ENCODE assay signal across 8 mouse cellular contexts in genomic region chr14:31323849-31324792, GRCm38 (mm10). TPM values are rescaled to one million over a fixed set of nuclear protein-coding genes. Genes with fewer than 3 reads are reported as not detected.
DNase-seq lines count a peak whose midpoint lies in the region; ATAC-seq and TF ChIP-seq lines count a peak whose summit lies in the region.

Gene Dnah1, minus strand, starts transcription at chr14:31323896.

- peak within 1 kb of the TSS; percentile 50 for H3K9ac ChIP-seq in forebrain, embryonic 14.5 days (ENCODE audit: low read length)
- peak within 1 kb of the TSS; percentile 50 for H3K9ac ChIP-seq in hindbrain, embryonic 11.5 days (ENCODE audit: low read depth, low read length)
- peak within 1 kb of the TSS; percentile 54 for H3K9ac ChIP-seq in limb, embryonic 13.5 days
- H3K9ac ChIP-seq in midbrain, embryonic 12.5 days (replicated peaks), result peak within 1 kb of the TSS; percentile 34; the same call in 1 of the 2 replicates

- peak within 1 kb of the TSS; percentile 51 for H3K4me2 ChIP-seq in forebrain, embryonic 14.5 days (ENCODE audit: low read length)
- H3K4me2 ChIP-seq in hindbrain, embryonic 11.5 days (replicated peaks; ENCODE audit: low read depth, low read length), result peak within 1 kb of the TSS; percentile 49
- H3K4me2 ChIP-seq in limb, embryonic 13.5 days (replicated peaks), result peak within 1 kb of the TSS; percentile 65
- peak within 1 kb of the TSS; percentile 55 for H3K4me2 ChIP-seq in midbrain, embryonic 12.5 days (replicated peaks)

- no peak for TF ChIP-seq CTCF in E14TG2a.4 (conservative IDR thresholded peaks at IDR 0.05; ENCODE audit: low read length)

- H3K4me1 ChIP-seq in E14TG2a.4 (replicated peaks; ENCODE audit: low read depth, low read length), result peaks cover 24% of the 10 kb centered on the region
- H3K4me1 ChIP-seq in forebrain, embryonic 14.5 days (ENCODE audit: control insufficient read depth, insufficient read depth, low read length), result no peaks in the 10 kb centered on the region
- H3K4me1 ChIP-seq in hindbrain, embryonic 11.5 days (replicated peaks; ENCODE audit: control insufficient read depth, insufficient read depth, low read length), result no peaks in the 10 kb centered on the region
- H3K4me1 ChIP-seq in limb, embryonic 13.5 days, result peaks cover 13% of the 10 kb centered on the region; the same call in 1 of the 2 replicates
- H3K4me1 ChIP-seq in midbrain, embryonic 12.5 days, result peaks cover 7% of the 10 kb centered on the region

- H3K36me3 ChIP-seq in E14TG2a.4 (ENCODE audit: insufficient read depth, low read length), result no peaks in the 10 kb centered on the region
- H3K36me3 ChIP-seq in forebrain, embryonic 14.5 days (ENCODE audit: control insufficient read depth, insufficient read depth, low read length), result no peaks in the 10 kb centered on the region
- H3K36me3 ChIP-seq in hindbrain, embryonic 11.5 days (ENCODE audit: control insufficient read depth, insufficient read depth, low read length), result no peaks in the 10 kb centered on the region
- H3K36me3 ChIP-seq in limb, embryonic 13.5 days, result no peaks in the 10 kb centered on the region
- no peaks in the 10 kb centered on the region for H3K36me3 ChIP-seq in midbrain, embryonic 12.5 days

- DNase-seq in adrenal gland, postnatal 14 days, result peak; percentile 72
- peak; percentile 41 for DNase-seq in forebrain, embryonic 14.5 days (ENCODE audit: low spot score)
- peak; percentile 65 for DNase-seq in hindbrain, embryonic 11.5 days (ENCODE audit: low spot score)
- DNase-seq in spleen, postnatal 36 days (ENCODE audit: low spot score in 2 of 2), result peak; percentile 81 to 83
- no peak for DNase-seq in left cerebral cortex, postnatal 36 days (ENCODE audit: low spot score in 2 of 2)

- peak within 1 kb of the TSS; percentile 58 for H3K4me3 ChIP-seq in E14TG2a.4 (replicated peaks; ENCODE audit: low read length)
- H3K4me3 ChIP-seq in forebrain, embryonic 14.5 days (ENCODE audit: low read depth, low read length), result peak within 1 kb of the TSS; percentile 21
- peak within 1 kb of the TSS; percentile 28 for H3K4me3 ChIP-seq in hindbrain, embryonic 11.5 days (ENCODE audit: low read depth, low read length)
- peak within 1 kb of the TSS; percentile 42 for H3K4me3 ChIP-seq in limb, embryonic 13.5 days
- H3K4me3 ChIP-seq in midbrain, embryonic 12.5 days, result peak within 1 kb of the TSS; percentile 36

- H3K27me3 ChIP-seq in E14TG2a.4 (ENCODE audit: insufficient read depth, low read length), result peaks cover 25% of the 10 kb centered on the region; the same call in 1 of the 2 replicates
- no peaks in the 10 kb centered on the region for H3K27me3 ChIP-seq in forebrain, embryonic 14.5 days (replicated peaks; ENCODE audit: control insufficient read depth, insufficient read depth, low read length)
- no peaks in the 10 kb centered on the region for H3K27me3 ChIP-seq in hindbrain, embryonic 11.5 days (ENCODE audit: control insufficient read depth, insufficient read depth, low read length)
- 0 out of 2 replicates have a peak, but pooled peaks cover 4% of the 10 kb centered on the region for H3K27me3 ChIP-seq in limb, embryonic 13.5 days
- H3K27me3 ChIP-seq in midbrain, embryonic 12.5 days, result peaks cover 6% of the 10 kb centered on the region; the same call in 1 of the 2 replicates

- H3K27ac ChIP-seq in forebrain, embryonic 14.5 days (ENCODE audit: low read depth, low read length), result no peak within 1 kb of the TSS
- no peak within 1 kb of the TSS for H3K27ac ChIP-seq in hindbrain, embryonic 11.5 days (ENCODE audit: low read depth, low read length)
- H3K27ac ChIP-seq in limb, embryonic 13.5 days, result no peak within 1 kb of the TSS
- no peak within 1 kb of the TSS for H3K27ac ChIP-seq in midbrain, embryonic 12.5 days (replicated peaks)

- no peaks in the 10 kb centered on the region for H3K9me3 ChIP-seq in E14TG2a.4 (ENCODE audit: low read length)
- H3K9me3 ChIP-seq in forebrain, embryonic 14.5 days (replicated peaks; ENCODE audit: control insufficient read depth, low read length), result no peaks in the 10 kb centered on the region
- no peaks in the 10 kb centered on the region for H3K9me3 ChIP-seq in hindbrain, embryonic 11.5 days (ENCODE audit: control insufficient read depth, low read length)
- H3K9me3 ChIP-seq in limb, embryonic 13.5 days, result no peaks in the 10 kb centered on the region
- no peaks in the 10 kb centered on the region for H3K9me3 ChIP-seq in midbrain, embryonic 12.5 days

- peak; percentile 15; the same call in 1 of the 2 replicates for ATAC-seq in forebrain, embryonic 14.5 days
- ATAC-seq in hindbrain, embryonic 11.5 days (ENCODE audit: low FRiP score), result no peak
- peak; percentile 48; the same call in 1 of the 2 replicates for ATAC-seq in limb, embryonic 13.5 days (ENCODE audit: low FRiP score, low read depth)
- no peak for ATAC-seq in midbrain, embryonic 12.5 days (ENCODE audit: low FRiP score, low read depth)

- 35% methylated on average over 28 of the region's 28 CpGs for WGBS in forebrain, embryonic 14.5 days
- 31% methylated on average over 28 of the region's 28 CpGs for WGBS in hindbrain, embryonic 11.5 days
- WGBS in limb, embryonic 13.5 days, result 28% methylated on average over 28 of the region's 28 CpGs
- WGBS in midbrain, embryonic 12.5 days, result 33% methylated on average over 28 of the region's 28 CpGs

- intact Hi-C loops in left cerebral cortex, postnatal 36 days (cut with DNase I), result loop anchor here (5.0 kb wide), 1 partner anchor 42 kb away; no protein-coding TSS in a partner anchor

RNA-seq across cellular contexts. Expression of gene Dnah1, which starts in this region (rescaled TPM):
- 1.0 and 1.2 TPM in 2 replicates for total RNA-seq in adrenal gland, postnatal 14 days (2021)
- 3.8 and 4.2 TPM in 2 replicates for polyA plus RNA-seq in forebrain, embryonic 14.5 days (2014; fragmentation: Nextera tagmentation; extraction: Ambion mirVana)
- 5.9 and 6.1 TPM in 2 replicates for polyA plus RNA-seq in hindbrain, embryonic 11.5 days (2014; fragmentation: Nextera tagmentation; extraction: Ambion mirVana)
- 6.6 and 8.1 TPM in 2 replicates for polyA plus RNA-seq in limb, embryonic 13.5 days (2015; fragmentation: Nextera tagmentation; extraction: Ambion mirVana)
- polyA plus RNA-seq in midbrain, embryonic 12.5 days (2016; fragmentation: Nextera tagmentation; extraction: Ambion mirVana), result 6.0 and 6.4 TPM in 2 replicates
- total RNA-seq in left cerebral cortex, postnatal 36 days (2021), result 1 to 10 TPM; 4.7 to 4.9 TPM

Comparison
In these comparisons a context has a peak if more than half of its experiments do, and no peak if none do; other contexts are left out.
1. DNase-seq: peak in adrenal gland, postnatal 14 days (single experiment), forebrain, embryonic 14.5 days (single experiment), hindbrain, embryonic 11.5 days (single experiment) and spleen, postnatal 36 days (2 of 2); none in left cerebral cortex, postnatal 36 days (0 of 2).
2. ATAC-seq: peak in forebrain, embryonic 14.5 days (single experiment) and limb, embryonic 13.5 days (single experiment); none in hindbrain, embryonic 11.5 days (single experiment) and midbrain, embryonic 12.5 days (single experiment).
3. Peak in every context shown above with its lines, with median percentiles within 50 percentile points of each other: H3K4me3 ChIP-seq, H3K4me2 ChIP-seq and H3K9ac ChIP-seq.